Mouse (Mus musculus): ENCODE measurements around the gene March1.

Gene March1

DNA sequence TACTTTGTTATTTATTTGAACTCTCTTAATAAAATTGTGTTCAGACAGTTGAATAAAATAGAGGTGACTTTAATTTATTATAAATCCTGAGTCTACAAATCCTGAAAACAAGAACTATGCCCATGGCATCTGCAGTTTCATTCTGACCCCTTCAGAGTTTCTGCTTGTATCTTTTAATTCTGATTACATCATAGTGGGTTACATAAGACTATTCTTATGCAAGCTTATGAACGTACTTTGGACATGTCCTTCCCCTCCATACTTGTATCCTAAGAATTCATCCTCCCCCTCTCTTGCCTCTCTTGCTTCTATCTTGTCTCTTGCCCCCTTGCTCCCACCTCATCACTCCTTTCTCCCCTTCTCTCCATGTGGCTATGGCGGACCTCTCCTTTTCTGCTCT lies 901.4 kb downstream of the March1 start:
- no peak for DNase-seq (ENCODE audit: low spot score in 2 of 2)

- DNase-seq (ENCODE audit: low spot score in 2 of 2): no peak
Observed at GRCm38 (mm10) chr8:66520576-66520975, 902.9 kb downstream of the March1 start.

Data from natural killer cell, adult 2 months (primary cell).